Mouse (Mus musculus) fat pad, adult 2 months (tissue): ENCODE measurements at regions not wholly inside any gene's neighbourhood (a gene's known extent, or its start where the extent isn't known, plus 50 kb on each side); places are given as distances from the start of the nearest gene placed in this dataset.

ENCODE experiments used
- DNase-seq: peaks from one replicate; pipeline ENCODE4 v3.0.0-alpha.2; 2011; ENCODE audit warnings: low read depth, low spot score; ENCODE audit errors: extremely low read depth

- no peak for DNase-seq
These were observed 62.2 kb upstream of the Cd55 start for GRCm38 (mm10) chr1:130524744-130525143.

DNA sequence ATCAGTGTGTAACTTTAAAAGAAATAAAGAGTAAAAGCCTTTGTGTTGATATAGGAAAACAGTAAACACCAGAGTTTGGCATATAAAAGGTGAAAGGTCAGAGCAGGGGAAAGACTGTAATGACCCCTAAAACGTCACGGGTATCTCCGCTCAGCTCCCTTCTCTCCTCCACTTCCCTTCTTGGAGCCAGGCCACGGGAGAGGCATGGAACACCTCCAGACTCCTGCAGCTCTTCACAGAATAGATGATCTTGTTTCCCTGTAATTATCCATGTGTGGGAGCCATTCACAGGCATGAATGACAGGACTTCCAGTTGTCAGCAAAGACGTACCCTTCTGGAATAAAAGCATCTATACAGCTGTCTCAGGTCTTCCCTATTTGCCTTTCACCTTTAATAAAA is 55.3 kb upstream of the Cd55 start:
- DNase-seq, result no peak

DNA sequence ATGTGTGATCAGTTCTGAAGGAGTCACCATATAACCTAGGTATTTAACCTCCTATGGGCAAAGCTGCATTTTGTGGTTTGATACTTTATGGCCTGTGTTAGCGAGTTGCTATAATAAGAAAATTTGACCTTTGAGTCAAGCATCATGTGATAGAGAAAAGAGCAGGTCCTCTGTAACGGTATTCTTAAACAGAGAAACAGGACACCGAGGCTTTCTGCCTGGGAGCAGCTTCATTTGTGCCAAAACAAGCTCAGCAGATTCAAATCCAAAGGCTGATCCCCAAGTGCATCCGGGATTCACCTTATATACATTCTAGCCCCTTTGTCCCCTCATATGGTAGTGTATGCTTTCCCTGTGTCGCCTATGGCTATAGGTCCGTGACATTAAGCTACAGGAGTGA is 54.1 kb upstream of the Cd55 start:
- no peak for DNase-seq

- DNase-seq, result no peak
These were observed 52.8 kb upstream of the Cd55 start for GRCm38 (mm10) chr1:130515316-130515715.

DNA sequence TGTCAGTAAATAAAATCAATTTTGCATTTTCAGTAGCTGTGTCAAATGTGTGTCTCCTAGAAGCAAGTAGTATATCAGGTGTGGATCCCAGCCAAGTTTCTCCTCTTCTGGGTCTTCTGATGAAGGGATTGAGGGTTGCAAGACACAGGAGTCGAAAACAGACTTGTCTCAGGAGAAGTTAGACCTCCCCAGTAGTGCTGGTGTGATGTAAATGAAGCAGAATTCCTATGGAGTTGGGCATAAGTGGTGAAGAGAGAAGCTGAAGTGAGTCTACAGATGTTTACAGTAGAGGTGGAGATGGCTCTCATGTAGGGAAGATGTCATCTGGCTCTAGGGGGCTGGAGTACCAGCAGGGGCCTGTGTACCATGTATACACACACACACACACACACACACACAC is 50.9 kb upstream of the Cd55 start:
- no peak for DNase-seq

GRCm38 (mm10) chr1:130512798-130513405 is 50.4 kb upstream of the Cd55 start:
- DNase-seq, result peak; percentile 33
